Mouse (Mus musculus) lung, postnatal 25 days (tissue): ENCODE data around the gene Vill.

ENCODE experiments used
- DNase-seq: peaks from one replicate; pipeline ENCODE4 v3.0.0; 2022; ENCODE audit warnings: low spot score

Vill gene

DNA sequence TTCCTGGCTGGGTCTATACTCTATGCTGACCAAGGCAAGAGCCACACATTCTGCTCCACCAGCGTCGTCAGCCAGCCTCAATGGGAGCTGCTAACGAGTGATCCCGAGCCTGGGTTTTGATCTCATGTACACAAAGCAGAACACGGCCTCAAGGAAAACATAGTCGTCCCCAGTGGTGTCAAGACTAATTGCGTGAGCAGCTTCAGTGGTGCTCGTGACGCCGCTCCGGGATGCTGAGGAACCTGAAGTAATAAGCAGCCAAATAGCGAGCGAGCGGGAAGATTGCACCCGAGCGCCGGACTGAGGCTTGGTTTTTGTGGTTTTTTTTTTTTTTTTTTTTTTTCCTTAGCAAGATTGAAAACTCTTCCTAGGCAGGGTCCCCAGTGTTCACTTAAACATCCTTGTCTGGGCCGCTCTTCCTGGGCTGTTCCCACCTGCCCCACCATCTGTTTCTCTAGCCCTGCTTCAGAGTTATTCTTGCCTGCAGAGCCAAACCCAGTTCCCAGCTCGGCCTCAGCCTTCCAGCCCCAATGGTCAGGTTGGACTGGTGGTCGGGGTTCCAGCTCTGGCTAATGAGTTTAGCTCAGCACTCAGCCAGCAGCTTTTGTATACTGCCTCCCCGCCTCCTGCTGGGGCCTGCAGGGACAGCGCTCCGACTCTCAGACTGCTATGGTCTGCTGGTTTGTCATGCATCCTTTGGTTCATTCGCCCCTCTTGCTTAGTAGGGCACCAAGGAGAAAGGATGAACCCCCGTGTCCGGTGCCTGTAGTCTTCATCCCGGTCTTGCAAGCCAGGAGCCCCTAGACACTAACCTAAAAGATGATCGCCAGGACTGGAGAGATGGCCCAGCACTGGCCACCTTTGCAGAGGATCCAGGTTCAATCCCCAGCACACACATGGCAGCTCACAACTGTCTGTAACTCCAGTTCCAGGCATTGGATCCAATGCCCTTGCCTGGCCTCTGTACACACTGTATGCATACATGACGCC is 17.6 kb upstream of the Vill start:
- no peak for DNase-seq

DNA sequence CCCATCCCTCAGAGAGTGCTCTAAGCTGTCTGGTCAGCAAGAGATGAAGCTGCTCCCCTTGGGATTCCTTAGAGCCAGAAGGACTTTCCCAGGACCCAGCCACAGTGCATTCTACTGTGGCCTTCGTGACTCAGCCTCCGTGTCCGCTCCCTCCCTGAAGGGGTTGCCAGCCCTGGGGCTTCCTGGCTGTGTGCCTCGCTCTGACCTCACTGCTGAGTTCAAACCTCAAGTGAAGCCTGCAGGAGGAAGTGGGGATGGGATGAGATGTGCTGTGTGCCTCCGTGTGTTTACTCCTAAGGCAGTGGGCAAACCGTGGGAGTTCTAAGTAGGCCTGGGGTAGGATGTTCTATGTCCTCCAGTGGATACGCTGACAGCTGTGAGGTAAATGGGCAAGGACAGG is 16.7 kb upstream of the Vill start:
- peak; percentile 46 for DNase-seq

DNA sequence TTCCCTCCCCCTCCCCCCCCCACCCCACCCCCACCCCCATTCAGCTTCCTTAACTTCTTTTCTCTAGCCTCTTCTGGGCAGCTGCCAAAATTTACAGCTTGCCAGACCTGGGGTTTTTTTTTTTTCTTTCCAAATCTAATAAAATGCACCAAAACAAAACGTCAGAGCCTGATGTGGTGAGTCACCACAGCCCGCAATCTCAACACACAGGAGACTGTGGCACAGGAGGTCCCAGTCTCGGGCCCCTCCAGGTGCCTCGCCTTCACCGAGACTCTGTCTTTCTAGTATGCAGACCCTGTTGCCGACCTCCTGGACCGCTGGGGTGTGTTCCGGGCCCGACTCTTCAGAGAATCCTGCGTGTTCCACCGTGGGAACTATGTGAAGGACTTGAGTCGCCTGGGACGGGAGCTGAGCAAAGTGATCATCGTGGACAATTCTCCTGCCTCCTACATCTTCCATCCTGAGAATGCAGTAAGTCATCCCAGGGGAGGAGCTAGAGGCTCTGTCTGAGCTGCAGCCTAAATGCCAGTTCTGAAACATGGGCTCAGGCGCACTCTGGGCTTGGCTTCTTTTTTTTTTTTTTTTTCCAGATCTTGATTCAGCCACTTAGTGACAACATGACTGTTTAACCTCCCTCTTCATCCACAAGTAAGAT is 15.4 kb upstream of the Vill start:
- no peak for DNase-seq

DNA sequence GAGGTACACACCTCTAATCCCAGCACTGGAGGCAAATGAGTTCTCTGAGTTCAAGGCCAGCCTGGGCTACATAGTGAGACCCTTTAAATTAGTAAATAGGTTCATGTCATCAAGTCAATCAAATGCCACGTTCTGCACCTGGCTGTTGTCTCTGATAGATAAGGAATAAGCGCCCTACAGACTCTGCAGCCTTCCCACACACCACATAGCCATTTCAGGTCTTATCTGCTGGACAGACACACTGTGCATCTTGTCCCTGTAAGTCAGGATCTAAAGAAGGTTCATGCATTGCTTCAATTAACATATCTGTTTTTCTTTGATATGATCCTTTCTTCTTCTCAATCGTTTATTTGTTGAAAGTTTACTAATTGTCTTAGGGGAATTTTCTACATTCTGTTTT is 14.0 kb upstream of the Vill start:
- no peak for DNase-seq

DNA sequence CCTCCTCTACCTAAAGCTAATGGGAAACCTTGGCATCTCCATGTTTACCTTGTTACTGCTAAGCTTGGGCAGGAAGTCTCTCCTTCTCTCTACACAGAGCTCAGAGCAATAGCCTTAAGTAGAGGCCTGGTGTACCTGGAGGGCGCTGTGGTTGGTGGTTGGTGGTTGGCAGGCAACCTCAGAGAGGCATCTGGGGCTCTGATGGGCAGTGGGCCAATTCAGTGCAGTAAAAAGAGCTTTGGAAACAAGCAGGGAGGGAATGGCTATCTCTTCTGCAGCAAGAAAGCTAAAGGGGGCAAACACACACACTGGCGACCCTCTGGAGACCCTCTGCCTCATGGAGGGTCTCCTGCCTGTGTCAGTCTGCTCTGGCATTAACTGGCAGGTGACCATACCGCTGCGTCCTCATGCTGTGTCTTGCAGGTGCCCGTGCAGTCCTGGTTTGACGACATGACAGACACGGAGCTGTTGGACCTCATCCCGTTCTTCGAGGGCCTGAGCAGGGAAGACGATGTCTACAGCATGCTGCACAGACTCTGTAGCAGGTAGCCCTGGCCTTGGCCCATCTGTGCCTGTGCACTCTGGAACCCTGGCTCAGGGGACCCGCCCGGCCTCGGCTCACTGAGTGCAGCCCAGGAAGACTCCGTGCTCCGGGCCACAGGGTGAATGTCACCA is 12.3 kb upstream of the Vill start:
- DNase-seq, result no peak

DNA sequence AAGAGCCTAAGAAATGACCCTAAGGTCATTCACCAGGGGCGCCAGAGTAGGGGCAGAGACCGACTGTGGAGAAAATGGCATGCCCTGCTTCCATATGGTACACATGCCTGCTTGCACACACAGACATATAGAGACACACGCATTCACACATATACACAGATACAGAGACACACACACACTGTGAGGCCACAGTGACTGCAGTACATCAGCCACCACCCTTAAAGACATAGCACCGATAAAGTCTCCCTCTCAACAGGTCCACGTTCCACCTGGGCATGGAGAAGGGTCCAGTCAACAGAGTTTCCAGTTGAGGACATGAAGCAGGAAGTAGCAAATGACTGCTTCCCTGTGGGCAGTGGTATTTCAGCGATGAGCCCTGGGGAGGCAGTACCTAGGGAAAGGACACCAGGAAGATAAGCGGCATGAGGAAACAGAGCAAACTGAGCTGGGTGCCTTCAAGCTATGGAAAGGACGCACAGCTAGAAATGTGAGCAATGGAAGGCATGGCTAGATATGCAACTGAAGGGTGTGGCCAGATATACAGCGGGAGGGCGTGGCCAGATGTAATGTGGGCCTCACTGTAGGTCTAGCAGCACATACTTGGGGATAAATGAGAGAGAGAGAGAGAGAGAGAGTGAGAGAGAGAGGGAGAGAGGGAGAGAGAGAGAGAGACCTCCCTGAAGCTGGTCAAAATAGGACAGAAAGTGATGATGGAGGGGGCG is 4.2 kb upstream of the Vill start:
- DNase-seq, result no peak

DNA sequence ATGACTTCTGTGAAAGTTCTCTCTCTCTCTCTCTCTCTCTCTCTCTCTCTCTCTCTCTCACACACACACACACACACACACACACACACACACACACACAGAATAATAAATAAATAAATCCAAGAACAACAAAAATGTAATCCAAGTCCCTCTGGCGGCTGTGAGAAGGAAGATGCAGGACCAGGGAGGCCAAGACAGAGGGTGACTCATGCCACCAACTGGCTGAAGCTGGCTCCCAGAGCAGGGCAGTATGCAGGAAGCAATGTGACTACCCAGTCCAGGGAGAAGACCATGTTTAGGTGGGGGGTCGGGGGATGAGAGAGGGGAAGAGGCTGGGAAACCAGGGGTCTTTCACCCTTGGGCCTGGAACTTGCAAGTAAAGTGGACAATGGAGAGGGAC is 1.4 kb upstream of the Vill start:
- DNase-seq, result peak; percentile 35

DNA sequence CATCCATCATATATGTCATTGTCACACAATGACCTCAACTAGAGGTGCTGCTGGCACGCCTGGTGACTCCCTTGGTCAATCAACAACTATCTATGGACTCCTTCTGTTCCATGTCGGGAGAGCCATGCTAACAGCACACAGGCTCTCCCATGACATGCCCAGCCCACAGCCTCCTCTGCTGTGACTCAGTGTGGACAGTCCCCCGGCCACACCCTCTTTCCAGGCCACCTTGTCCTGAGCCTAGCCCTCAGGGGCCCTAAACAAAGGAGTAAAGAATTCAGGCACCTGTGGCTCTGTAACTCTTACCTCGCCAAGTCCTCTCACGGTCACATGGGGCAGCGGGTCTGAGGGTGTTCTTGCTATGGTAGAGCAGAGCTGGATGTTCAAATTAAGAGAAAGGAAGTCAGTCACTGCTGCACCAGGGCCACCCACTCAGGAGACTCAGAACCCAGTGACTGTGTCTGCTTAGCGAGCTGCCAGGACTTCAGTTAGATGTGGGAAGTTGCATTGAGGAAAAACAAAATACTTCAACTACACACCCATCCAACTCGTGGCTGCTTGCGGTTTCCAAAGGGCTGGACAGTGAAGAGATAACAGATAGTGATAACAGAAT is 1.5 kb downstream of the Vill start:
- no peak for DNase-seq

DNA sequence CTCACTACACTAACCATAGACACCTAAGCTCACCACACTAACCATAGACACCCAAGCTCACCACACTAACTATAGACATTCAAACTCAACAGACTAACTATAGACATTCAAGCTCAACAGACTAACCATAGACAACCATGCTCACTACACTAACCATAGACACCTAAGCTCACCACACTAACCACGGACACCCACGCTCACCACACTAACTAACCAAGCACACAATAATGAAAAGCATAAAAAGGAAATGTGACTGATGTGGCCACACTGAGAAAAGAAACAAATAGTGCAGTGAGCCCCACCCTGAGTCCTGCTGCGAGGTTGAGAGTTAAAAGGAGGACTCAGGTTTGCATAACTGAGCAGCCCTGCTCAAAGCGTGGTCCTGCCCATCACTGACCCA is 2.8 kb downstream of the Vill start:
- no peak for DNase-seq

DNA sequence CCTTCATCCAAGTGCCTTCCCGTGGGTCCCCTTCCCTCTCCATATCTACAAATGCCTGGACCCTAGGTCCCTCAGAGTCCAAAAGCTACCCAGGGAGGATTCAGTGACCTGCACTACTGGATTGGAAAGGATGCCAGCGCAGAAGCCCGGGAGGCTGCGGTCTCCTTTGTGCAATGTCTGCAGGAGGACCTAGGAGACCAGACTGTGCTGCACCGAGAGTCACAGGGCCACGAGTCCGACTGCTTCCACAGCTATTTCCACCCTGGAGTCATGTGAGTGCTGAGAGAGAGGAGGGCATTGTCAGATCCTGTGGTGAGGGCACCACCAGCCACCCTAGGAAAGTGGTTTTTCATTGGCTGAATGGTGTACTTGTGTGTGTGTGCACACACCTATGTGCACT is 5.7 kb downstream of the Vill start:
- no peak for DNase-seq

DNA sequence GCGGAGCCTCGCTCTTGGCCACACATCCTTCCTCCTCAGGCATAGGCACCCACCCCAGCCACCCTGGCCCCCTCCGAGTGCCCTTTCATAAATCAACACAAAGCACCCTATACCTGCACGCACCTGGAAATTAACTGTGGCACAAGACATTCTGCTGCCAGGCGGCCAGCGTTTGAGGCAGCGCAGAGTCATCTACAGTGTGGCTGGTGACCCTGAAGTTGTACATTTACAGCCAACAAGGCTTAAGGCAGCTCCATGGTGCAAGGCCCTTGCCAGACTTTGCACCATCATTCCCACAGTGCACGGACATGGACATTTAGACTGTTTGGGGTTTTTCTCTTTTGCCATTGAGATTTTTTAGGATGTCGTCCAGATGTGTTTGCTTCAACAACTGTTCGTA is 8.1 kb downstream of the Vill start:
- DNase-seq, result no peak

DNA sequence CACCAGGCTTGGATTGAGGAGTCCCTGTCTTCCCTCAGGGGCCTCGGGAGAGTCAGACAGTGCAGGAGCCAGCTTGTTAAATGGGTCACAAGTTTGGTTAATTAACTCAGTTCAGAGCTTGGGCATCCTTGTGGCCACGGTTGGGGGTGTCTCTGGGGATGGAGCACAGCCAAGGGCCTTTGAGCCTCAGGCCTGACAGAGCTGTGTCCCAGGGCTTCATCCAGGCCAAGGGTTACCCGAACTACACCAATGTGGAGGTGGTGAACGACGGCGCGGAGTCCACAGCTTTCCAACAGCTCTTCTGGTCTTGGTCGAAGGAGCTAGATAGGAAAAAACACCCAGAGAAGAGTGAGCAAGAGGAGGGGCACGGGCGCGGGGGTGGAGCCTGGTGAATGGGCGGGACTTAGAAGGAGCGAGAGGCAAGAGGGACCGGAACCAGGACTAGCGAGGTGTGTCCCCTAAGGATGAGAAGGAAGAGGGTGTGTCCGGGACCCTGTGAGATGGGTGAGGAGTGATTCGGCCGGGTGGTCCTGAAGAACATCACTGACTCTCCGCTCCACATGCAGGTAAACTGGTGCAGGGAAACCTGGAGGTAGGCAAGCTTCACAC is 10.6 kb downstream of the Vill start:
- DNase-seq, result no peak

DNA sequence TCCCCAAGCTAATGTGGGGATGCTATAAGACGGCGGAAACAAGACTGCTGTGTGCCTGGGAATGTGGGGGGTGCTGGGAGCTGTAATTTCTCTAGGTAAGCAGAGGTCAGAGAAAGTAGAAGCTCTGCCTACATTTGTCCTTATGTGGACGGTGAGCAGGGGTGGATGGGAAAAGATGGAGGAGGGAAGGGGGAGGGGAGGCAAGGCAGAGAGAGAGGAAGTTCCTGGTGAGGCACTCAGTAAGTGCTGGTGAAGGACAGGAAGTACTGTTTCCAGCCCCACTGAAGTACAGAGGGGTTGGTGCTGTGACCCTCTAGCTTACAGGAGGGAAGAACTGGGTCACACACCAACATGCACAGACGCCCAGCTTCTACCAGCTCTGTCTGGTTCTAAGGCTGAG is 11.7 kb downstream of the Vill start:
- no peak for DNase-seq

DNA sequence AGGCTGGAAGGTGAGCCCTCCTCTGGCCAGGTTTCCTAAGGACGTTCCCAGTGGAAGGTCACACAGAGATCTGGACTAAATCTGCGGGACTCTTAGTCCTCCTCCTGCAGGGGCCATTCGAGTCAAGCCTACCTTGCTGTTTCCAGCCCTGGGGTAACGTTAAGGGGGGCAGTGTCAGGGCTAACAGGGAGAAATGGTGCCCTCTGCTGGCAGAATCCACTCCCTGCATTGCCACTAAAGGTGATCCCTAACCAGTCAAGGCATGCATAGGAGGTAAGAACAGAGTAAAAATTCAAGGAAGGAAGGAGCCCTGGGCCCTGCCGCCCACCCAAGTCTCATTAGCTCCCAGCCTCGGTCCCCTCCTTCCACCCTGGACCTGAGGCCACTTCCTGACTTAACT is 15.0 kb downstream of the Vill start:
- peak; percentile 78 for DNase-seq

DNA sequence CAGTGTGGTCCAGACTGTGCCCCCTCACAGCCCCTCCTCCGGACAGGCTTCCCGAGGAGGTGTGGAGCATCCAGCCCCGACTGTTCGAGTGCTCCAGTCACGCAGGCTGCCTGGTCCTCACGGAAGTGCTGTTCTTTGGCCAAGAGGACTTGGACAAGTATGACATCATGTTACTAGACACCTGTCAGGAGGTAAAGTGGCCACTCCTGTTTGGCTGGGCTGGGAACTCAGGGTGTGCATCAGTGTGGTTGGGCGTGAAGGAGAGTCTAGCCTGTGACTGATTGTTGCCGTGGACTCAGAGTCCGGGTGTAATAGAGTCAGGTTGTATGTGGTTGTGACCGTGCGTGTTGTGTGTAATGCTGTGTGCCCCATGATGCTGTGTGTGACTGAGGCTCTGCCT is 15.7 kb downstream of the Vill start:
- peak; percentile 60 for DNase-seq

DNA sequence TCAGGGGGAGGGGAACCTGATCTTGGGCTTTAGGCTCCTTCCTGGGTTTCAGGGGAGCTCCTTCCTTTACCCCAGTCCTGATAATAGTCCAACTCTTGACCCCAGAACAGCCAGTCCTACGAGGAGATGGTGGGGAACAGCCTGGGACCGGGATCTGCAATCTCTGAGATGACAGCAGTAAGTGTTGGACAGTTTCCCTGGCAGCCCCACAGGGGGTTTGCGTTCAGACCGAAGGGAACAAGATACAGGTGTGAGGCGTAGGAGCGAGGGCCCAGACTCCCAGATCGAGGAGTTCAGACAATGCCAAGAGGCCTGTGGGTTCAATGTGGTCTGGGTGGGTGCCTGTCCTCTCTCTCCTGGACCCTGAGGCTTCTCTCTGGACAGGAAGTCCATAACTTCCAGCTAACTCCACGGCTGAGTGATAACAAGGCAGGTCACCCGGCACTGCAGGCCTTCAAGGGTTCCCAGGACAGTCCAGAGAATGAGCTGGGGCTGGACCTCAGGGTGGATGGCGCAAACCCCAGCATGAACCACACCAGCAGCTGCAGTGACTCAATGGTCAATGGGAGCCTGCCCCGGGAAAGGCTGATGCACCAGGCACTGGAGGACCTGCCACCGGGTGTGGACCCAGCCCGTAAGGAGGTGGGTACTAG is 17.7 kb downstream of the Vill start:
- DNase-seq, result no peak

DNA sequence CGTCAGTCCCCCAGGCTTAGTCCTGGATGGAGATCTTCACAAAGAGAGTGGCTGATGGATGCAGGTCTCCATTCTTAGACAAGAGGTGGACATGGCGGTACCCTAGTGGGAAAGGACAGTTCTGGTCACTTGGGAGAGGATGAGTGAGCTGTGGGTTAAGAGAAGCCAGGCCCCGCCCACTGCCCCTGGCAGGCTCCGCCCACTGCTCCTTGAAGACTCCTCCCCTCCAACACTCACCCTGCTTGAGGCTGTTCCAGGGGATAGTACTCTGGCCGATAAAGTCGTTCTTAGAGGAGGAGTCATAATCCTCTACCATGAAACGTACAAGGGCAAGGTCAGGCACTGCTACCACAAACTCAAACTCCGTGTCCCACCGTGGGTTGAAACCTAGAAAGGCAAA is 19.2 kb downstream of the Vill start:
- DNase-seq, result no peak

DNA sequence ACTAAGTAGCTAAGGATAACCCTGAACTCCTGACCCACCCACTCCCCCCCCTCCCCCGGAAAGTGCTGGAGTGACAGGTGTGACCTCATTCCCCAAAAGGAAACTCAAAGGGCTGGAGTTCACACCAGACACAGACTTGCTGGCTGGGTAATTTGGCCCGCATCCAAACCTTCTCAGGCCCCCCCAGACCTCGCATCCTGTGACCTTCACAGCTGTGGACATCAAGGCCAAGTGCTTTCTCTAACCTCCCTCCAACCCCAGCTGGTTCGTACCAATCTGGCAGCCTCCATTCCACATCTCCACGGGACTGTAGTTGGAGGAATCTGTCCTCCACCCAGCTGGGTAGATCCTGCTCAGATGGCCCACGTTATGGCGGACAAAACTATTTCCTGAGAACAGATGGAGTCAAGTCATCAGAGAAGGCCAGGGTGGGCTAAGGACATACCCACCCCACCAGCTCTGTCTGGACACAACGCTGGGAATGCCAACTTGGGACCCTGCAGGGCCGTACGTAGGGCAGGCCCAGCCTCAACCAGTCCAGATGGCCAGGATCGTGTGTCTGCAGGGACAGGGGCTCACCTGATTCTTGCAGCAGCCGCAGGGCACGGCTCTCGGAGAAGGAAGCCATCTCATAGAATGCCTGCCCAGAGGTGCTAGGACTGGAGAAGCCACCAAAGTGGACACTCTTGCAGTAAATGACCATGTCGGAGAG is 20.8 kb downstream of the Vill start:
- no peak for DNase-seq

DNA sequence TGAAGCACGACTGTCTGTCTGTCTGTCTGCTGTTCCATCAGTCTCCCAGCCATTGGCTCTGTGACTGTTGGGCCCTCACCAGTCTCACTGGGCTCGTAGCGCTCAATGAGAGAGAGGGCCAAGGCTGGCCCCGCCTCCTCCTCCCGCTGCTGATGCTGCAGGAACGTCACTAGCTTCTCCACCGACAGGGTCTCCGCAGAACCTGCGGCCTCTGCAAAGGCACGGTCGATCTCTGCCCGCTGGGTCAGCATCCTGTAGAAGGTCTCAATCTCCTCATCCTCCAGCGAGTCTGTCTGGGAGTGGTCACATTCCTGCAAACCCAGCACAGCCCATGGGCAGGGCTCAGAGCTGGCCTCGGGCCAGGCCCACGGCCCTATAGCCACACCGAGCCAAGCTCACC is 23.1 kb downstream of the Vill start:
- no peak for DNase-seq

DNA sequence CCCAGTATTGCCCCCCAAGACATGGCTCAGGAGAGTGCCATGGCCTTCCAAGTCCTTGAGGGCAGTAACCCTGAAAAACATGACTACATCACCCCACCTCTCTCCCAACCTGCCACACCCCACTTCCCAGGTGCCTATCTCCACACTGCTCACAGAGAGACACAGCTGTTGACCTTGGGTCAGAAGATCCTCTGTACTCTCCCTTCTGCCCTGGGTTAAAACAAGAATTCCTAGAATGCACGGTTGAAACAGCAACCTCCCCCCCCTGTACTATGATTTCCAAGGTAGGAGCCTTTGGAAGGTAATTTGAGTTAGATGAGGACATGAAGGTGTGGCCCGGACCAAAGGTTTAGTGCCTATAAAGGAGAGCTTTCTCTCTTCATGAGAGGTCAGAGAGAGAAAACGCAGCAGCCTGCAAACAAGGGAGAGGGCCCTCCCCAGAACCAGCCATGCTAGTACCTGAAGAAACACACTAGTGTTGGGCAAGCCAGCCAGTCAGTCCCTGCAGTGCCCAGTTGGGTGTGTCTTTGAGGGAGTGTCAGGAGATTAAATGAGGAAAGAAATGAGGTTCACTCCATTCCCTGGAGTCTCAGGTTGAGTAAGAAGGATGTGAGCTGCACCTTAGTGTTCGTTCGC is 27.6 kb downstream of the Vill start:
- no peak for DNase-seq
